Mouse (Mus musculus): ENCODE results near the gene Tmem95. TPM values are rescaled to one million over a fixed set of nuclear protein-coding genes. Genes with fewer than 3 reads are reported as not detected.

Gene Tmem95
- polyA plus RNA-seq, 1 experiment, result not detected

DNA sequence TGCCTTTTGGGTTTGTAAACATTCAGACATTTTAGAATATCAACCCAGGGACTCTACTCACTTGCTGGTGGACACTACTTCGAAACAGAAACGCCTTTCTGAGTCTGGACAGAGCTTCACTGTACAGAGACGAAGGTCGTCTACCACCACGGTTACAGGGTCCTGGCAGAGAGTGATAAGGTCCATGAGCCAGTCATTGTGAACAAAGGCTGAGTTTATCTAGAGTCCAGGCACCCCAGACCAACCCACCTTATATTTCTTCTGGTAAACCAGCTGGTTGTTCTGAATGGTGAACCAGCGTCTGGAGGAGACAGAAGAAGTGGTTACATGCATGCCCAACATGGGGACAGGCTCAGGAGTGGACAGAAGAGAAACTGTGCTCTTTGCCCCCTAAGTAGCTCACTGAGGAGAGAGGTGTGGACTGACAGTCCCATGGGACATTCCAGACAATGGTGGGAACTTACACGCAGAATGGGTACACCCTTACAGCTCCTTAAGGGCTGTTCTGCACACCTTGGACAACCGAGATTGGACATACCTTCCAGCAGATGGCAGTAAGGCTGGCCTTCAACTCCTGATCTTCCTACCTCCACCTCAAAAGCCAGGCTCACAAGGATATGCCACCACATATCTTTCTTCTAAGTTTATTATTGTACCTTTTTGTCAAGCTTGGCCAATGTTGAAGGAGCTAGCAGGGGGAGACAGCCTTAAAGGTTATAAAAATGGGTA lies 9.3 kb upstream of the Tmem95 start:
- no peaks in the 10 kb centered on the region for H3K36me3 ChIP-seq (ENCODE audit: control insufficient read depth, insufficient read depth)
- no peaks in the 10 kb centered on the region for H3K79me2 ChIP-seq (ENCODE audit: control insufficient read depth, insufficient read depth)
- no peaks in the 10 kb centered on the region for H3K79me3 ChIP-seq (ENCODE audit: low read depth)
- TF ChIP-seq FOSL1 (IDR thresholded peaks at IDR 0.05; ENCODE audit: insufficient read depth, low read length, poor library complexity, severe bottlenecking) (no peak), CTCF (IDR thresholded peaks at IDR 0.05; ENCODE audit: control insufficient read depth, insufficient read depth, insufficient read length) (no peak), MAX (IDR thresholded peaks at IDR 0.05) (no peak), MYOG (IDR thresholded peaks at IDR 0.05; ENCODE audit: control insufficient read depth, extremely low read depth, insufficient read length) (no peak), USF1 (IDR thresholded peaks at IDR 0.05; ENCODE audit: low read depth) (no peak), MYOD1 (IDR thresholded peaks at IDR 0.05; ENCODE audit: control insufficient read depth, insufficient read length, low read depth) (no peak), CEBPB (IDR thresholded peaks at IDR 0.05; ENCODE audit: low read depth) (no peak)
- H3ac ChIP-seq (ENCODE audit: control insufficient read depth, insufficient read length, low read depth), result no peak overlapping the region
- H3K27me3 ChIP-seq (ENCODE audit: control insufficient read depth, insufficient read depth, insufficient read length), result no peaks in the 10 kb centered on the region
- no peak overlapping the region for H3K4me3 ChIP-seq (ENCODE audit: insufficient read depth, poor library complexity, severe bottlenecking)

GRCm38 (mm10) chr11:69884663-69885062 lies 6.8 kb upstream of the Tmem95 start:
- H3K4me3 ChIP-seq (ENCODE audit: insufficient read depth, poor library complexity, severe bottlenecking), result no peak overlapping the region
- H3K79me2 ChIP-seq (ENCODE audit: control insufficient read depth, insufficient read depth), result peaks cover 11% of the 10 kb centered on the region
- H3ac ChIP-seq (ENCODE audit: control insufficient read depth, insufficient read length, low read depth), result no peak overlapping the region
- no peaks in the 10 kb centered on the region for H3K27me3 ChIP-seq (ENCODE audit: control insufficient read depth, insufficient read depth, insufficient read length)
- TF ChIP-seq MYOD1 (IDR thresholded peaks at IDR 0.05; ENCODE audit: control insufficient read depth, insufficient read length, low read depth) (no peak), MAX (IDR thresholded peaks at IDR 0.05) (no peak), USF1 (IDR thresholded peaks at IDR 0.05; ENCODE audit: low read depth) (no peak), FOSL1 (IDR thresholded peaks at IDR 0.05; ENCODE audit: insufficient read depth, low read length, poor library complexity, severe bottlenecking) (no peak), CEBPB (IDR thresholded peaks at IDR 0.05; ENCODE audit: low read depth) (no peak), CTCF (IDR thresholded peaks at IDR 0.05; ENCODE audit: control insufficient read depth, insufficient read depth, insufficient read length) (no peak), MYOG (IDR thresholded peaks at IDR 0.05; ENCODE audit: control insufficient read depth, extremely low read depth, insufficient read length) (no peak)
- H3K79me3 ChIP-seq (ENCODE audit: low read depth), result peaks cover 8% of the 10 kb centered on the region
- no peaks in the 10 kb centered on the region for H3K36me3 ChIP-seq (ENCODE audit: control insufficient read depth, insufficient read depth)

- Histone ChIP-seq H3ac (ENCODE audit: control insufficient read depth, insufficient read length, low read depth) (no peak overlapping the region), H3K79me3 (ENCODE audit: low read depth) (peaks cover 12% of the 10 kb centered on the region), H3K27me3 (ENCODE audit: control insufficient read depth, insufficient read depth, insufficient read length) (no peaks in the 10 kb centered on the region), H3K36me3 (ENCODE audit: control insufficient read depth, insufficient read depth) (no peaks in the 10 kb centered on the region), H3K4me3 (ENCODE audit: insufficient read depth, poor library complexity, severe bottlenecking) (no peak overlapping the region), H3K79me2 (ENCODE audit: control insufficient read depth, insufficient read depth) (peaks cover 15% of the 10 kb centered on the region)
- TF ChIP-seq MYOG (IDR thresholded peaks at IDR 0.05; ENCODE audit: control insufficient read depth, extremely low read depth, insufficient read length), result no peak
- no peak for TF ChIP-seq FOSL1 (IDR thresholded peaks at IDR 0.05; ENCODE audit: insufficient read depth, low read length, poor library complexity, severe bottlenecking)
- no peak for TF ChIP-seq MAX (IDR thresholded peaks at IDR 0.05)
- no peak for TF ChIP-seq CEBPB (IDR thresholded peaks at IDR 0.05; ENCODE audit: low read depth)
- TF ChIP-seq CTCF (IDR thresholded peaks at IDR 0.05; ENCODE audit: control insufficient read depth, insufficient read depth, insufficient read length), result no peak
- no peak for TF ChIP-seq MYOD1 (IDR thresholded peaks at IDR 0.05; ENCODE audit: control insufficient read depth, insufficient read length, low read depth)
- TF ChIP-seq USF1 (IDR thresholded peaks at IDR 0.05; ENCODE audit: low read depth), result no peak
These were observed 6.4 kb upstream of the Tmem95 start for GRCm38 (mm10) chr11:69884240-69884639.

GRCm38 (mm10) chr11:69883527-69884151 lies 5.8 kb upstream of the Tmem95 start:
- no peaks in the 10 kb centered on the region for H3K36me3 ChIP-seq (ENCODE audit: control insufficient read depth, insufficient read depth)
- TF ChIP-seq FOSL1 (IDR thresholded peaks at IDR 0.05; ENCODE audit: insufficient read depth, low read length, poor library complexity, severe bottlenecking) (peak; percentile 32), MAX (IDR thresholded peaks at IDR 0.05) (no peak)
- peaks cover 21% of the 10 kb centered on the region for H3K79me2 ChIP-seq (ENCODE audit: control insufficient read depth, insufficient read depth)
- no peak overlapping the region for H3K4me3 ChIP-seq (ENCODE audit: insufficient read depth, poor library complexity, severe bottlenecking)
- no peak overlapping the region for H3ac ChIP-seq (ENCODE audit: control insufficient read depth, insufficient read length, low read depth)
- H3K79me3 ChIP-seq (ENCODE audit: low read depth), result peaks cover 18% of the 10 kb centered on the region
- no peaks in the 10 kb centered on the region for H3K27me3 ChIP-seq (ENCODE audit: control insufficient read depth, insufficient read depth, insufficient read length)

DNA sequence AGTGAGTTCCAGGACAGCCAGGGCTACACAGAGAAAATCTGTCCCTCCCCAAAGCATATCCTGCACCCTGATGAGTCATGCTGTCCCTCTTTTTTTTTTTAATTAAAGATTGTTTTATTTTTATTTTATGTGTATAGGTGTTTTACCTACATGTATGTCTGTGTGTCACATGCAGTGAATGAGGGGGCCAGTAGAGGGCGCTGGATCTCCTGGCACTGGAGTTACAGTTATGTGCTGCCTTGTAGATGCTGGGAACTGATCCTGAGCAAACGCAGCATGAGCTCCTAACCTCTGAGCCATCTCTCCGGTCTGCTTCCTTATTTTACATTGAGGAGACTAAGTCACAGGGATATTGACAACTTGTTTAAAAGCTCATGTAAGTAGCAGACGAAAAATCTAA lies 5.2 kb upstream of the Tmem95 start:
- no peak for TF ChIP-seq MYOG (IDR thresholded peaks at IDR 0.05; ENCODE audit: control insufficient read depth, extremely low read depth, insufficient read length)
- TF ChIP-seq CEBPB (IDR thresholded peaks at IDR 0.05; ENCODE audit: low read depth), result no peak
- TF ChIP-seq FOSL1 (IDR thresholded peaks at IDR 0.05; ENCODE audit: insufficient read depth, low read length, poor library complexity, severe bottlenecking), result no peak
- TF ChIP-seq CTCF (IDR thresholded peaks at IDR 0.05; ENCODE audit: control insufficient read depth, insufficient read depth, insufficient read length), result no peak
- no peak for TF ChIP-seq USF1 (IDR thresholded peaks at IDR 0.05; ENCODE audit: low read depth)
- no peak for TF ChIP-seq MAX (IDR thresholded peaks at IDR 0.05)
- no peak for TF ChIP-seq MYOD1 (IDR thresholded peaks at IDR 0.05; ENCODE audit: control insufficient read depth, insufficient read length, low read depth)
- H3K79me2 ChIP-seq (ENCODE audit: control insufficient read depth, insufficient read depth), result peaks cover 27% of the 10 kb centered on the region

More for the DNA sequence above, 5.2 kb upstream of the Tmem95 start:
- Histone ChIP-seq H3K4me3 (ENCODE audit: insufficient read depth, poor library complexity, severe bottlenecking) (no peak overlapping the region), H3K36me3 (ENCODE audit: control insufficient read depth, insufficient read depth) (no peaks in the 10 kb centered on the region), H3K79me3 (ENCODE audit: low read depth) (peaks cover 24% of the 10 kb centered on the region), H3K27me3 (ENCODE audit: control insufficient read depth, insufficient read depth, insufficient read length) (no peaks in the 10 kb centered on the region), H3ac (ENCODE audit: control insufficient read depth, insufficient read length, low read depth) (no peak overlapping the region)
